Mouse (Mus musculus) lung, embryonic 14.5 days (tissue): ENCODE data around the gene Myzap. TPM values are rescaled to one million over a fixed set of nuclear protein-coding genes. Genes with fewer than 3 reads are reported as not detected.
"Not testable (repeated sequence)": the region's sequence is repeated elsewhere in the genome, so short reads cannot be mapped to it uniquely, and the experiment has no call there.

Source experiments
- ATAC-seq: fragments of 200-750 bp; cut with Nextera tagmentation; 2 replicates; pipeline ENCODE4 v1.8.0; 2017; ENCODE audit warnings: mild to moderate bottlenecking, moderate TSS enrichment, moderate library complexity; ENCODE audit not compliant: insufficient read depth
- DNase-seq: peaks from one replicate; pipeline ENCODE4 v3.0.0-alpha.2; 2015
- H3K27ac ChIP-seq: fragments of 300-500 bp; sonication (generic); 2 replicates; pipeline ENCODE4 v1.5.1; 2014; ENCODE audit warnings: low read depth, mild to moderate bottlenecking, moderate library complexity
- H3K27me3 ChIP-seq: fragments of 300-500 bp; sonication (generic); 2 replicates; pipeline ENCODE4 v1.6.1; 2014; ENCODE audit warnings: low read length, control low read depth; ENCODE audit not compliant: insufficient read depth
- H3K36me3 ChIP-seq: fragments of 300-500 bp; sonication (generic); 2 replicates; pipeline ENCODE4 v1.6.1; 2014; ENCODE audit warnings: control low read depth; ENCODE audit not compliant: insufficient read depth
- H3K4me1 ChIP-seq: fragments of 300-500 bp; sonication (generic); 2 replicates; pipeline ENCODE4 v1.6.1; 2014; ENCODE audit warnings: antibody characterized with exemption, control low read depth; ENCODE audit not compliant: insufficient read depth
- H3K4me2 ChIP-seq: fragments of 300-500 bp; sonication (generic); 2 replicates; pipeline ENCODE4 v1.6.1; 2014; ENCODE audit warnings: mild to moderate bottlenecking
- H3K4me3 ChIP-seq: fragments of 300-500 bp; sonication (generic); 2 replicates; pipeline ENCODE4 v1.5.1; 2014; ENCODE audit warnings: low read depth, low read length
- H3K9ac ChIP-seq: fragments of 300-500 bp; sonication (generic); 2 replicates; pipeline ENCODE4 v1.6.1; 2014
- H3K9me3 ChIP-seq: fragments of 300-500 bp; sonication (generic); 2 replicates; pipeline ENCODE4 v1.6.1; 2016; ENCODE audit warnings: low read depth, low read length, control low read depth
- CTCF ChIP-seq: IDR thresholded peaks from 2 replicates; pipeline ENCODE4 v1.5.1; 2016; ENCODE audit warnings: antibody characterized with exemption, low read depth
- WGBS: fragments of 180-500 bp; shearing (Covaris S2); extraction: QIAGEN DNeasy Blood & Tissue Kit; methylation state at CpG from one replicate; pipeline ENCODE4 v1.1.7; 2014; 5-methylcytosine and 5-hydroxymethylcytosine counted together
- polyA plus RNA-seq: library from polyadenylated mRNA; unstranded; fragments of >200 nt; fragmentation: Nextera tagmentation; extraction: Ambion mirVana; gene quantifications from 2 replicates; pipeline ENCODE4 v1.2.1, GENCODE M21; 2014

The Myzap gene
- polyA plus RNA-seq, 1 experiment from 2014 or later = 39.0 TPM

DNA sequence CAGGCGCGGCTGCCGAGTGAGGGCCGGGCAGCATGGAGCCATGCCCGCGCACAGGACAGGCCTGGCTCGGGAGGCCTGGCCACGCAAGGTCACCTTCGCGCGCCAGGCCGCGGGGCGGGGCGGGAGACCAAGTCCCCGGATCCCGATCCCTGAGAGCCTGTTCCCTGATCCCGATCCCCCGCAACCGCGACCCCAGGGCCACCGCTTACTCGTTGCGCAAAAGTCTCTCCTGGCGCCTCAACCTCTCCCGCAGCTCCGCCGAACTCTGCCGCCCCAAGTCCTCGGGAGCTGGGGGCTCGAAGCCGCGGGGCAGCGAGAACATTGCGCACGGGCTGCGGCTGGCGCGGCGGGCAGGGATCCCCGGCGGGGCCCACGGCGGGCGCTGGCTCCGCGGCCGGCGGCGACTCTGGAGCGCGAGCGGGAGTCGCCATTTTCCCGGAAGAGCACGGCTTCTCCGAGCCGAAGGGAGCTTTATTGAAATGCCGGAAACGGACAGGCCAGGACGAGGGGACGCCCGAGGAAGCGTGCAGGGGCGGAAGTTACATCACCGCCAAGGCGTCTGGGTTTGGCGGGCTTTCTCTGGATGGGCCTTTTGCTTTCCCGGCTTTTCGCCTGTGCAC, 106.6 kb downstream of the Myzap start, which contains the start of gene Polr2m:
Polr2m (minus strand) TSS at position 461 of the 620 bp plus-strand sequence.
- DNase-seq = peak; percentile 99
- Histone ChIP-seq H3K36me3 (peaks cover 33% of the 10 kb centered on the region), H3K9ac (peak within 1 kb of the TSS; percentile 100), H3K27ac (peak within 1 kb of the TSS; percentile 94), H3K4me2 (peak within 1 kb of the TSS; percentile 81), H3K27me3 (no peaks in the 10 kb centered on the region), H3K9me3 (no peaks in the 10 kb centered on the region), H3K4me1 (no peaks in the 10 kb centered on the region), H3K4me3 (peak within 1 kb of the TSS; percentile 95)
- peak; percentile 96 for ATAC-seq
- no peak for TF ChIP-seq CTCF
- WGBS = under 1% methylated on average over 68 of the region's 70 CpGs

DNA sequence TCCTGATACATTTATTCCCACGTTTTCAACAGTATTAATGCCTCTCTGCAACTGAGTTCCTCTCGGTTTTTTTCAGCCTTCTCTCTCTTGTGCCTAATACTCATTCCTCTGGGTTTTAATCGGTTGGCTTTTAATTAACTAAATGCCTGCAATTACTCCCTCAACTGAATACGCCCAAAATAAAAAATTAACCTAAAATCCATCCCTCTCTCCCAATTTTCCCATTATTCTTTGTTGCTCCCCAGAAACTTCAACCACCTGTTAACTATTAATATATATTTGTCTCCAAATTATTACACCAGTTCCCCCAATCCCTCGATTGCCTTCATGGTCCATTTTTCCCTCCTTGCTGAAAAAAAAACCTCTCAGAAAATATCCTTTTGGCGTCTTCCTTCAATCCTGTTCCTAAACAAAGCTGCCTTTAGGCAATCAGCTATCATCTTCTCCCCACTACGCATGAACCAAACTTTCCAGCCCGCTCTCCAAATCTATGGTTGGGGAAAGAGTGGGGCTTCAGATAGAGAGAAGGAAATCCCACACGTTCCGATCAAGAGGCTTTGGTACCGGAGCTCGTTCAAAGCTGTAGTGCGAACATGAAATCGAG, 107.2 kb downstream of the Myzap start:
- ATAC-seq (no peak), DNase-seq (no peak)
- no peaks in the 10 kb centered on the region for H3K27me3 ChIP-seq
- H3K4me3 ChIP-seq = peak overlapping the region; percentile 95
- under 1% methylated on average over 14 of the region's 14 CpGs for WGBS
- H3K4me2 ChIP-seq = peak overlapping the region; percentile 81
- H3K9ac ChIP-seq = peak overlapping the region; percentile 100
- peaks cover 39% of the 10 kb centered on the region for H3K36me3 ChIP-seq
- H3K4me1 ChIP-seq = no peaks in the 10 kb centered on the region
- H3K9me3 ChIP-seq = no peaks in the 10 kb centered on the region
- peak overlapping the region; percentile 94 for H3K27ac ChIP-seq
- no peak for TF ChIP-seq CTCF

DNA sequence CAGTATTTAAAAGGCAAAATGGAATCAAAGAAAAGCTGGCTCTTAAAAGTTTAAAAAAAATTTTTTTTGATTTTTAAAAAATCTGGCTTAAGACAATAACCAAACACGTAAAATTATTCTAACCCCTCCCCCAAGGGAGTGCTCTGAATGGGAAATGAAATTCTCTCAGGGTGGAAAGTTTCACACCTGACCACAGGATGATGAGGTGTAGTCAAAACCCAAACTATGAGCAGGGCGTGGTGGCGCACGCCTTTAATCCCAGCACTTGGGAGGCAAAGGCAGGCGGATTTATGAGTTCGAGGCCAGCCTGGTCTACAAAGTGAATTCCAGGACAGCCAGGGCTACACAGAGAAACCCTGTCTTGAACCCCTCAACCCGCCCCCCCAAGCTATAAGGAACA, 108.3 kb downstream of the Myzap start:
- not testable (repeated sequence) for H3K9me3 ChIP-seq, H3K27ac ChIP-seq, H3K9ac ChIP-seq, H3K4me1 ChIP-seq, DNase-seq, ATAC-seq, H3K27me3 ChIP-seq
- peaks cover 50% of the 10 kb centered on the region for H3K36me3 ChIP-seq
- H3K4me3 ChIP-seq = peak overlapping the region; percentile 95
- H3K4me2 ChIP-seq = peak overlapping the region; percentile 81
- WGBS = 82% methylated on average over 7 of the region's 7 CpGs

DNA sequence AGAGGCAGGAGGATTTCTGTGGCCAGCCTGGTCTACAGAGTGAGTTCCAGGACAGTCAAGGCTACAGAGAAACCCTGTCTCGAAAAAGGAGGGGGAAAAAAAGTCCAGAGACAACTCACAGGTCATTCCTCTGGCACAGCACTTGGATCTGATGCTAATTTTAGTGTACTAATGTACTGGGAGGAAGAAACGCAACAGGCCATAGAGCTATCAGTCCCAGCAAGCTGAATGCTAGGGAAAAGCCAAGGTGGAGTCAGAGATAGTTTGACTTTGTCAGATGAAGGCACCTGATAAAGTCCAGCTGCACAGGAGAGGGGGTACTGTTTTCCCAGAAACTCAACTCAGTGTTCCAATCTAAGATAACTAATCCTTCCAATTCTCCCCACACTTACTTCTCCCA, 111.9 kb downstream of the Myzap start:
- DNase-seq (no peak), ATAC-seq (no peak)
- no peak overlapping the region for H3K27ac ChIP-seq
- H3K4me2 ChIP-seq = no peak overlapping the region
- no peak overlapping the region for H3K9ac ChIP-seq
- no peak for TF ChIP-seq CTCF
- no peaks in the 10 kb centered on the region for H3K27me3 ChIP-seq
- 91% methylated on average over 2 of the region's 2 CpGs for WGBS
- no peaks in the 10 kb centered on the region for H3K4me1 ChIP-seq
- peaks cover 82% of the 10 kb centered on the region for H3K36me3 ChIP-seq
- H3K4me3 ChIP-seq = no peak overlapping the region
- no peaks in the 10 kb centered on the region for H3K9me3 ChIP-seq

DNA sequence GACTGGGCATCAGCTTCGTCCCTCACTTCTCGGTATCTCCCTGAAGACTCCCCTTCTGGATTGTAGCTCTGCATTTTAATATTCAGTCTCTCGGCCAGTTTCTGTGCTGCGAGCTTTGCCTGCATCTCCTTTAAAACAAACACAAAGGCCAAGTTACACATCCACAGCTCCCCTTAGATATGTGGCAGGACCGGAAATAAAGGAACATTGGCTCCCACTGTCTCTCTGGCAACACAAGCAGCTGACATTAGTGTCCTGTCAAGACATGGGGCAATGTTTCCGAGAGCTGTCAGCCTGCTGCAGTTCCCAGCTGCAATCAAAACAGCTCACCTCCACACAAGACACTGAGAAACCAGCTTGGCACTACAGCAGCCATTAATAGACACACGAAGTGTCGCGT, 112.7 kb downstream of the Myzap start:
- ATAC-seq (no peak), DNase-seq (no peak)
- no peaks in the 10 kb centered on the region for H3K9me3 ChIP-seq
- no peak overlapping the region for H3K27ac ChIP-seq
- 79% methylated on average over 9 of the region's 9 CpGs for WGBS
- no peak overlapping the region for H3K4me3 ChIP-seq
- no peak overlapping the region for H3K9ac ChIP-seq
- H3K36me3 ChIP-seq = peaks cover 91% of the 10 kb centered on the region
- no peak overlapping the region for H3K4me2 ChIP-seq
- TF ChIP-seq CTCF = no peak
- no peaks in the 10 kb centered on the region for H3K27me3 ChIP-seq
- H3K4me1 ChIP-seq = no peaks in the 10 kb centered on the region

DNA sequence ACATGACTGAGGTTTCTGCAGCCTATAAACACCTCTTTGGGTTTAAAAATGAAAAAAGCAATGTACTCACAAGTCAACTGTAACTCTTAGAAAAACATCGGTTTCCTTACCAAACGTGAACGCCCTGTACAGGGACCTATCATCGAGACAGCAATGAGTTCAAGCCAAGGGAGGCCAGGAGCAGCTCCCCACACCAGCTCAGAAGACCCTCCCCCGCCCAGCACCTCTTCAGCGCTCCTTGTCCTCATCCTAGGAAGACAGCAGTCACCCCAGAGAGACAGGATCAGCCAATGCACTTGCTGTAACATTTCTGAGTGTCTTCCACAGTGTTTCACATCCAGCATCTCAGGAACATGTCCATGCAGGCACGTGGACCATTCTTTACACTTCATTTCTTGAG, 113.6 kb downstream of the Myzap start:
- Histone ChIP-seq H3K4me3 (no peak overlapping the region), H3K27me3 (no peaks in the 10 kb centered on the region), H3K4me2 (no peak overlapping the region), H3K9me3 (no peaks in the 10 kb centered on the region), H3K9ac (no peak overlapping the region), H3K27ac (no peak overlapping the region), H3K36me3 (peaks cover 92% of the 10 kb centered on the region), H3K4me1 (no peaks in the 10 kb centered on the region)
- ATAC-seq (no peak), DNase-seq (no peak)
- no peak for TF ChIP-seq CTCF
- 92% methylated on average over 7 of the region's 7 CpGs for WGBS

DNA sequence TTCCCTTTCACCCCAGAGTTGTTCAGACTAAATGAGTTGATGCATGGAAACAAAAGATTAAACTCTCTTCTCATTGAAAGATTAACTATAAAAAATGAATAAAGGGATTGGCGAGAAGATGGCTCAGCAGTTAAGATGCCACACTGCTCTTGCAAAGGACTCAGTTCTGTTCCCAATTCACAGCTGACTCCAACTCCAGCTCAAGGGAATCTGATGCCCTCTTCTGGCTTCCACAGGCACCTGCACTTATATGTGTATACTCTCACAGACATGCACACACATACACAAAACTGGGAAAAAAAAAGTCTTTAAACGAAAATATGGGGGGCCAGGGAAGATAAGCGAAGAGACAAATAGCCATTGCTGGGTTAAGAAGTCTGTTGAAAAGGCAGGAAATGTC, 115.6 kb downstream of the Myzap start:
- TF ChIP-seq CTCF = 0 out of 2 replicates have a peak, but pooled peaks have one; percentile 25
- ATAC-seq (no peak), DNase-seq (no peak)
- Histone ChIP-seq H3K4me1 (no peaks in the 10 kb centered on the region), H3K27ac (no peak overlapping the region), H3K4me2 (no peak overlapping the region), H3K36me3 (peaks cover 73% of the 10 kb centered on the region), H3K27me3 (no peaks in the 10 kb centered on the region), H3K9ac (no peak overlapping the region), H3K4me3 (no peak overlapping the region), H3K9me3 (no peaks in the 10 kb centered on the region)
- WGBS = 94% methylated on average over 3 of the region's 3 CpGs
